Mouse (Mus musculus) midbrain, postnatal 0 days (tissue): Measurements from ENCODE around the gene Vav1. TPM values are rescaled to one million over a fixed set of nuclear protein-coding genes. Genes with fewer than 3 reads are reported as not detected.

Source experiments
- ATAC-seq: fragments of 200-750 bp; cut with Nextera tagmentation; 2 replicates; pipeline ENCODE4 v1.8.0; 2017; ENCODE audit warnings: moderate number of reproducible peaks, mild to moderate bottlenecking, moderate TSS enrichment, moderate library complexity; ENCODE audit not compliant: low FRiP score
- DNase-seq: peaks from one replicate; pipeline ENCODE4 v3.0.0-alpha.2; 2015; ENCODE audit warnings: low spot score
- H3K27ac ChIP-seq: fragments of 300-500 bp; sonication (generic); 2 replicates; pipeline ENCODE4 v1.5.1; 2014; ENCODE audit warnings: low read depth, mild to moderate bottlenecking, low read length, mixed read lengths
- H3K27me3 ChIP-seq: fragments of 300-500 bp; sonication (generic); 2 replicates; pipeline ENCODE4 v1.6.1; 2014; ENCODE audit warnings: low read length, control low read depth, mixed read lengths; ENCODE audit not compliant: insufficient read depth
- H3K36me3 ChIP-seq: fragments of 300-500 bp; sonication (generic); 2 replicates; pipeline ENCODE4 v1.6.1; 2014; ENCODE audit warnings: low read length, control low read depth, mixed read lengths; ENCODE audit not compliant: insufficient read depth
- H3K4me1 ChIP-seq: fragments of 300-500 bp; sonication (generic); 2 replicates; pipeline ENCODE4 v1.6.1; 2014; ENCODE audit warnings: mild to moderate bottlenecking, control low read depth, antibody characterized with exemption, low read length, mixed read lengths; ENCODE audit not compliant: insufficient read depth
- H3K4me2 ChIP-seq: fragments of 300-500 bp; sonication (generic); 2 replicates; pipeline ENCODE4 v1.6.1; 2014; ENCODE audit warnings: low read depth, mild to moderate bottlenecking, low read length, mixed read lengths; ENCODE audit not compliant: poor library complexity, severe bottlenecking
- H3K4me3 ChIP-seq: fragments of 300-500 bp; sonication (generic); 2 replicates; pipeline ENCODE4 v1.5.1; 2014; ENCODE audit warnings: low read depth, mild to moderate bottlenecking, low read length, moderate library complexity
- H3K9ac ChIP-seq: fragments of 300-500 bp; sonication (generic); replicated peaks from 2 replicates; pipeline ENCODE4 v1.6.1; 2014; ENCODE audit warnings: mild to moderate bottlenecking, low read length, moderate library complexity, mixed read lengths; ENCODE audit not compliant: poor library complexity, severe bottlenecking
- H3K9me3 ChIP-seq: fragments of 300-500 bp; sonication (generic); 2 replicates; pipeline ENCODE4 v1.6.1; 2016; ENCODE audit warnings: low read length, control low read depth
- CTCF ChIP-seq: IDR thresholded peaks from 2 replicates; pipeline ENCODE4 v1.5.1; 2016; ENCODE audit warnings: antibody characterized with exemption, mild to moderate bottlenecking
- WGBS: fragments of 180-500 bp; shearing (Covaris S2); extraction: QIAGEN DNeasy Blood & Tissue Kit; methylation state at CpG from one replicate; pipeline ENCODE4 v1.1.7; 2014; 5-methylcytosine and 5-hydroxymethylcytosine counted together
- polyA plus RNA-seq: library from polyadenylated mRNA; unstranded; fragments of >200 nt; fragmentation: Nextera tagmentation; extraction: Ambion mirVana; gene quantifications from 2 replicates; pipeline ENCODE4 v1.2.1, GENCODE M21; 2015
- total RNA-seq: library from RNA; depleted of rRNA; stranded (reverse); fragments of >200 nt; gene quantifications from 2 replicates; pipeline ENCODE4 v1.2.3, GENCODE M21; 2014

The Vav1 gene
- total and polyA plus RNA-seq, 2 experiments from 2014 or later: 1.7 to 2.7 TPM

DNA sequence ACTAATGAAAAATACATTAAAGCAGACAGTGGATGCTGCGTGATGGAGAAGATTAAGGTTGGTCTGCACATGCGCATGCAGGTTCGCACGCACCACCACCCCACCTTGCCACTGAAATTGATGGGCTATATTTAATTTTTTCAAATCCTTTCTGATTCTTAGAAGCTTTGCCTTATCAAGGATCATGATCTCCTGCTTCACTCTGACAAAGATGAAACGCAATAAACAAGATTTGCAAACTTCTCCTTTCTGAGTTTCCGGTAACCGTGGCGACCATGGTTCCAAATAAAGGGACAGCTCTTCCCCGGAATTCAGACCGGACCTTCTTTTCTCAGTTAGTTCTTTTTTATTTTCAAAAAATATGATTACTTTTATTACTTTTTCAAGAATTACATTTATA lies 59.1 kb downstream of the Vav1 start:
- Histone ChIP-seq H3K9me3 (no peaks in the 10 kb centered on the region), H3K4me2 (no peak overlapping the region), H3K27me3 (no peaks in the 10 kb centered on the region; the same call in 1 of the 2 replicates), H3K4me3 (no peak overlapping the region), H3K36me3 (no peaks in the 10 kb centered on the region), H3K4me1 (no peaks in the 10 kb centered on the region), H3K9ac (no peak overlapping the region), H3K27ac (no peak overlapping the region)
- WGBS: 61% methylated on average over 10 of the region's 10 CpGs
- TF ChIP-seq CTCF: no peak
- no peak for DNase-seq
- ATAC-seq: no peak

DNA sequence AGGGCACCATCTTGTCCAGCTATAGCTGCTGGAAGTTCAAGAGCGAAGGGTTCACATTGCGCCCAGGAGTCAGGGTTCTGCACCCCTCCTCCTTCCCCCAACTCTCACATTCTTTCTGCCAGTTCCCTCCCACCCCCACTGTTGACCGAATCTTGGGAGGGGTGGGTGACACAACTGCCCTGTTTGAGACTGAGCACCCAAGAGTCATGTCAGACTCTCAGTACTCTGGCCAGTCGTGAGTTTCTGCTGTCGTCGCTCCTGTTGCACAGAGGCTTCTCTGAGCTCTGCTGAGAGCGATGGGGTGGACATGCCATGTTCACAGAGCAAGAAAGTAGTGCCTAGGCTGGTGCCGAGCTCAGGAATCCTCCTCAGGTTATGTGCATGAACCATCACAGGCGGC lies 60.4 kb downstream of the Vav1 start:
- no peak for ATAC-seq
- H3K36me3 ChIP-seq: no peaks in the 10 kb centered on the region
- no peaks in the 10 kb centered on the region; the same call in 1 of the 2 replicates for H3K27me3 ChIP-seq
- 76% methylated on average over 9 of the region's 9 CpGs for WGBS
- H3K4me1 ChIP-seq: no peaks in the 10 kb centered on the region
- no peak overlapping the region for H3K4me3 ChIP-seq
- no peak for DNase-seq
- no peak for TF ChIP-seq CTCF
- no peak overlapping the region for H3K9ac ChIP-seq
- no peak overlapping the region for H3K4me2 ChIP-seq
- no peaks in the 10 kb centered on the region for H3K9me3 ChIP-seq
- H3K27ac ChIP-seq: no peak overlapping the region

DNA sequence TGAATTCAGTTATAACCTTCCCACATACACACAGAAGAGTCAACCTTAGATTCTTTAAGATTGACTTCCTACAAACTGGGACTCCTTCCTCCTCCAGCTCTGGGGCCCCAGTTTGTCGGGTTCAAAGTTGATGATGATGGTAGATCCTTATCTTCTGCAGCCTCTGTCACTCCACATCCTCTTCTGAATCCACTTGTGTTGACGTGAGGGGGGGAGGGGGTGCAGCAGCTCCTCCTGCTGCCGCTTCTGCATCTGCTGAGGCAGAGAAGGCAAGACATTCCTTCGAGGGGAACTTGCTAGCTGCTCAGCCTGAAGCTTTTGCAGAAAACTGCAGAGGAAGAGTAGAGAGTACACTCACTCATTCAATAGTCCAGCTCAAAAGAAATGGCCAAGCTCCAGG lies 62.7 kb downstream of the Vav1 start:
- H3K27ac ChIP-seq: no peak overlapping the region
- DNase-seq: no peak

DNA sequence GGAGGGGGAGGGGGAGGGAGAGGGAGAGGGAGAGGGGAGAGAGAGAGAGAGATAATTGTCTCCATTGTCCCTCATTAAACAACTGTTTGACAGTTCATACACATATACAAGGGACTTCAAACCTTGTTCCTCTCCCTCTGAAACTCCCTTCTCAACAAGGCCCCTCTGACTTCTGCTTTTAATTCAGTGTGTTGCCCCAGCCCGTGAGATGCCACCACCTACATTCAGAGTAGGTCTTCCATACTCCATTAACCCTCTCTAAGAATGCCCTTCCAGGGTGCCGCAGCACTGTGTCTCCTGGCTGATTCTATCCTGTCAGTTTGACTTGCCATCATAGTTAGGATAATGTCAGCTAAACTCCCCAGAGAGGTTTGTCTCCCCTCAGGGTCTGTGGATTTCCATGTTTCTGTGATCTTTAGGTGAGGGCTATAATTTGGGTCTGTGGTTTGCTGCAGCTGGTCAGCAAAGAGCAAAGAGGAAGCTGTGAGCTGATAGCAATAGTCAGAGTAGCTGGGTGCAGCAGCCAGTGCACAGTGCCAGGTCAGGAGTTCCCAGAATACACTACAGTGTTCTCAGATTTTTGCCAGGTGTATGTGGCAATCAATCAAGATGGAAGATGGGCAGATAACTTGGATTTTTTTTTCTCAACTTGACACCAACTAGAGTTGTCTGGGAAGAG lies 65.3 kb downstream of the Vav1 start:
- Histone ChIP-seq H3K4me3 (no peak overlapping the region), H3K9me3 (no peaks in the 10 kb centered on the region), H3K4me1 (no peaks in the 10 kb centered on the region), H3K27me3 (no peaks in the 10 kb centered on the region), H3K27ac (no peak overlapping the region), H3K9ac (no peak overlapping the region), H3K4me2 (no peak overlapping the region), H3K36me3 (no peaks in the 10 kb centered on the region)
- no peak for DNase-seq
- ATAC-seq: no peak
- 54% methylated on average over 2 of the region's 2 CpGs for whole genome bisulfite sequencing
- TF ChIP-seq CTCF: no peak

More for the DNA sequence above, 62.7 kb downstream of the Vav1 start:
- Histone ChIP-seq H3K4me2 (no peak overlapping the region), H3K4me1 (no peaks in the 10 kb centered on the region), H3K4me3 (no peak overlapping the region), H3K9me3 (no peaks in the 10 kb centered on the region), H3K9ac (no peak overlapping the region), H3K36me3 (no peaks in the 10 kb centered on the region), H3K27me3 (no peaks in the 10 kb centered on the region)
- TF ChIP-seq CTCF: no peak
- ATAC-seq: no peak
- WGBS: 85% methylated on average over 4 of the region's 4 CpGs

DNA sequence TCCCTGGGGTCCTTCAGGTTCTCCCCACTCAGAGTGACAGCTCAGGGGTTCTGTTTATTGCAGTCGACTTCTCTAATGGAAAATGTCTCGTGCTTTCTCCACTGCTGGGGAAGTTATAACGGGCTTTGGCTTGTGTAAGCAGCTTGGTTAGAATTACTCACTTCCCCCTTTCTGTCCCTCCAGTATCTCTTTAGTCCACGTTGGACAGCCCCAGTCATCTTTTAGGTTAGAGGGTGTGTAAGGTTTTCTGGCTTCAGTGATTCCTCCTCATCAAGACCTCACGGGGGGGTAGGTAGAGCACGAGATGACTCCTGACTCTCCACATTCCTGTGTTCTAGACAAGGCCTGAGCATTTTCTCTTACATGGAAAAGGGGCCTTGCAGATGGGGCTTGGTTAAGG lies 68.1 kb downstream of the Vav1 start:
- Histone ChIP-seq H3K27me3 (no peaks in the 10 kb centered on the region), H3K4me2 (no peak overlapping the region), H3K9ac (no peak overlapping the region), H3K4me3 (no peak overlapping the region), H3K27ac (no peak overlapping the region), H3K36me3 (no peaks in the 10 kb centered on the region), H3K9me3 (no peaks in the 10 kb centered on the region), H3K4me1 (no peaks in the 10 kb centered on the region)
- no peak for ATAC-seq
- 88% methylated on average over 6 of the region's 6 CpGs for WGBS
- TF ChIP-seq CTCF: no peak
- DNase-seq: no peak

DNA sequence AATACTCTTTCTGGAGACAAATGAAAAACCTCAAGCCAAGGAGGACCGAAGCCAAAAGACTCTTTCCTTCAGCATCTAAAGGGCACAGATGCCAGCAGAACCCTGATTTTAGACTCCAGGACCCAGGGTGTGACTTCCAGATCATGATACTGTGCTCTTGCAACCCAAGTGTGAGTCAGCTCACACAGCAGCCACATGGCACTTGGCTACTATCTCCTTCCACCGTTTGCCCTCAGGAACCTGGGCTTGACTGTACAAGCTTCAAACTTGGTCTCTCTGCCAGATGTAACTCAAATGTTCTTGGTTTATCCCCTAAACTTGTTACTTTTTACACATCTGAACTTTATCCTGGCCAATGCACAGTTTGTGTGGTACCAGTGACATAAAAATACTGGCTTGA lies 68.9 kb downstream of the Vav1 start:
- Histone ChIP-seq H3K4me2 (no peak overlapping the region), H3K4me1 (no peaks in the 10 kb centered on the region), H3K4me3 (no peak overlapping the region), H3K36me3 (no peaks in the 10 kb centered on the region), H3K9ac (no peak overlapping the region), H3K9me3 (no peaks in the 10 kb centered on the region), H3K27me3 (no peaks in the 10 kb centered on the region), H3K27ac (no peak overlapping the region)
- no peak for TF ChIP-seq CTCF
- ATAC-seq (no peak), DNase-seq (no peak)
- 88% methylated on average over 2 of the region's 2 CpGs for WGBS
